Mouse (Mus musculus): ENCODE measurements at regions not wholly inside any gene's neighbourhood (a gene's known extent, or its start where the extent isn't known, plus 50 kb on each side); places are given as distances from the start of the nearest gene placed in this dataset.

- TF ChIP-seq CTCF (IDR thresholded peaks at IDR 0.05; ENCODE audit: control insufficient read depth, insufficient read depth, low read length) (no peak), POLR2A (IDR thresholded peaks at IDR 0.05; ENCODE audit: borderline replicate concordance, control insufficient read depth, low read depth, low read length) (no peak)
These were observed 114.2 kb upstream of the Bank1 start for GRCm38 (mm10) chr3:136439907-136440645.

Data from bone marrow, adult 2 months (tissue).